In genomic region chr4:129144401-129145367, GRCm38 (mm10) we compare ENCODE assay signal across 9 mouse cellular contexts. TPM values are rescaled to one million over a fixed set of nuclear protein-coding genes. Genes with fewer than 3 reads are reported as not detected.
DNase-seq lines count a peak whose midpoint lies in the region; ATAC-seq lines count a peak whose summit lies in the region.
"Had no signal": no experiment of that assay in that cellular context is flagged by ENCODE, and none has a peak within 500 bp of the region (broad histone marks: within the 10 kb centered on the region; RNA-seq: fewer than 3 reads in every experiment).

No protein-coding gene starts in this region.

- no peak for DNase-seq in heart, postnatal 36 days
- peak; percentile 81 for DNase-seq in forebrain, embryonic 14.5 days (ENCODE audit: low spot score)
- DNase-seq in left cerebral cortex, adult 9 months (ENCODE audit: low spot score in 2 of 2), result peak; percentile 80 to 95
- DNase-seq in right cerebral cortex, postnatal 36 days (ENCODE audit: low spot score in 2 of 2), result peak; percentile 84 to 93
- DNase-seq in thymus, postnatal 14 days, result no peak
- no peak for DNase-seq in yolk sac, embryonic 10.5 days (ENCODE audit: low spot score)

- intact Hi-C loops in heart, postnatal 36 days (cut with DNase I), result no loop called here

- WGBS in heart, embryonic 13.5 days, result 51% methylated on average over 16 of the region's 16 CpGs
- 36% methylated on average over 16 of the region's 16 CpGs for WGBS in forebrain, embryonic 14.5 days
- 51% methylated on average over 16 of the region's 16 CpGs for WGBS in kidney, embryonic 16.5 days

- H3K27ac ChIP-seq in heart, embryonic 13.5 days (replicated peaks), result peak overlapping the region; percentile 60
- peak overlapping the region; percentile 79 for H3K27ac ChIP-seq in forebrain, embryonic 14.5 days (ENCODE audit: low read depth, low read length)
- no peak overlapping the region for H3K27ac ChIP-seq in kidney, embryonic 16.5 days (ENCODE audit: low read length)

- no peak for ATAC-seq in heart, embryonic 13.5 days (ENCODE audit: extremely low read depth, insufficient number of reproducible peaks, low FRiP score, low TSS enrichment)
- peak; percentile 88 for ATAC-seq in forebrain, embryonic 14.5 days
- no peak for ATAC-seq in kidney, embryonic 16.5 days (ENCODE audit: low FRiP score, low TSS enrichment)

- H3K4me1 ChIP-seq in heart, embryonic 13.5 days, result peaks cover 82% of the 10 kb centered on the region
- peaks cover 20% of the 10 kb centered on the region for H3K4me1 ChIP-seq in forebrain, embryonic 14.5 days (ENCODE audit: control insufficient read depth, insufficient read depth, low read length)
- H3K4me1 ChIP-seq in kidney, embryonic 16.5 days (ENCODE audit: insufficient read depth, low read length), result peaks cover 15% of the 10 kb centered on the region

- H3K9ac ChIP-seq in heart, embryonic 13.5 days, result peak overlapping the region; percentile 38; the same call in 1 of the 2 replicates
- H3K9ac ChIP-seq in forebrain, embryonic 14.5 days (ENCODE audit: low read length), result no peak overlapping the region; the same call in 1 of the 2 replicates
- no peak overlapping the region for H3K9ac ChIP-seq in kidney, embryonic 16.5 days (replicated peaks; ENCODE audit: low read length)

- H3K9me3 ChIP-seq in heart, embryonic 13.5 days, result no peaks in the 10 kb centered on the region
- H3K9me3 ChIP-seq in forebrain, embryonic 14.5 days (replicated peaks; ENCODE audit: control insufficient read depth, low read length), result no peaks in the 10 kb centered on the region
- H3K9me3 ChIP-seq in kidney, embryonic 16.5 days (ENCODE audit: low read length), result no peaks in the 10 kb centered on the region

- peaks cover 5% of the 10 kb centered on the region; the same call in 1 of the 2 replicates for H3K27me3 ChIP-seq in heart, embryonic 13.5 days (replicated peaks)
- no peaks in the 10 kb centered on the region for H3K27me3 ChIP-seq in forebrain, embryonic 14.5 days (replicated peaks; ENCODE audit: control insufficient read depth, insufficient read depth, low read length)
- no peaks in the 10 kb centered on the region for H3K27me3 ChIP-seq in kidney, embryonic 16.5 days (ENCODE audit: insufficient read depth, low read length)
- H3K27me3 ChIP-seq: CH12.LX had no signal

- peaks cover 17% of the 10 kb centered on the region for H3K36me3 ChIP-seq in heart, embryonic 13.5 days
- H3K36me3 ChIP-seq in forebrain, embryonic 14.5 days (ENCODE audit: control insufficient read depth, insufficient read depth, low read length), result peaks cover 9% of the 10 kb centered on the region
- peaks cover 12% of the 10 kb centered on the region for H3K36me3 ChIP-seq in kidney, embryonic 16.5 days (ENCODE audit: insufficient read depth, low read length)

- H3K4me3 ChIP-seq in heart, embryonic 13.5 days, result no peak overlapping the region
- no peak overlapping the region for H3K4me3 ChIP-seq in forebrain, embryonic 14.5 days (ENCODE audit: low read depth, low read length)
- no peak overlapping the region for H3K4me3 ChIP-seq in kidney, embryonic 16.5 days (ENCODE audit: low read length)

- no peak overlapping the region for H3K4me2 ChIP-seq in heart, embryonic 13.5 days
- no peak overlapping the region for H3K4me2 ChIP-seq in forebrain, embryonic 14.5 days (ENCODE audit: low read length)
- no peak overlapping the region for H3K4me2 ChIP-seq in kidney, embryonic 16.5 days (replicated peaks; ENCODE audit: low read depth, low read length)

RNA-seq across cellular contexts. Expression of gene Fndc5, which starts 7.9 kb away (rescaled TPM):
- polyA plus RNA-seq in heart, embryonic 13.5 days (2015; fragmentation: Nextera tagmentation; extraction: Ambion mirVana), result 5.6 and 7.1 TPM in 2 replicates
- 100 to 1,000 TPM; 324 to 341 TPM for total RNA-seq in heart, postnatal 36 days (2021)
- 1.3 and 1.7 TPM in 2 replicates for polyA plus RNA-seq in forebrain, embryonic 14.5 days (2014; fragmentation: Nextera tagmentation; extraction: Ambion mirVana)
- polyA plus RNA-seq in kidney, embryonic 16.5 days (2015; fragmentation: Nextera tagmentation; extraction: Ambion mirVana), result 3.0 and 3.4 TPM in 2 replicates

RNA-seq across cellular contexts. Expression of gene Hpca, which starts 22.8 kb away (rescaled TPM):
- polyA plus RNA-seq in heart, embryonic 13.5 days (2015; fragmentation: Nextera tagmentation; extraction: Ambion mirVana), result 0.25 and 0.37 TPM in 2 replicates
- not detected for total RNA-seq in heart, postnatal 36 days (2021)
- polyA plus RNA-seq in forebrain, embryonic 14.5 days (2014; fragmentation: Nextera tagmentation; extraction: Ambion mirVana), result 16.8 and 23.1 TPM in 2 replicates
- 1.6 and 2.2 TPM in 2 replicates for polyA plus RNA-seq in kidney, embryonic 16.5 days (2015; fragmentation: Nextera tagmentation; extraction: Ambion mirVana)

RNA-seq across cellular contexts. Expression of gene Tmem54, which starts 39.3 kb away (rescaled TPM):
- polyA plus RNA-seq in heart, embryonic 13.5 days (2015; fragmentation: Nextera tagmentation; extraction: Ambion mirVana), result 1.0 and 1.1 TPM in 2 replicates
- total RNA-seq in heart, postnatal 36 days (2021), result not detected
- polyA plus RNA-seq in forebrain, embryonic 14.5 days (2014; fragmentation: Nextera tagmentation; extraction: Ambion mirVana), result not detected in 2 replicates
- polyA plus RNA-seq in kidney, embryonic 16.5 days (2015; fragmentation: Nextera tagmentation; extraction: Ambion mirVana), result 11.5 and 14.5 TPM in 2 replicates
- total RNA-seq: CH12.LX had no signal

RNA-seq across cellular contexts. Expression of gene S100pbp, which starts 44.8 kb away (rescaled TPM):
- polyA plus RNA-seq in heart, embryonic 13.5 days (2015; fragmentation: Nextera tagmentation; extraction: Ambion mirVana), result 12.3 and 14.3 TPM in 2 replicates
- 10 to 100 TPM; 11.3 to 15.7 TPM for total RNA-seq in heart, postnatal 36 days (2021)
- 9.7 and 11.8 TPM in 2 replicates for polyA plus RNA-seq in forebrain, embryonic 14.5 days (2014; fragmentation: Nextera tagmentation; extraction: Ambion mirVana)
- polyA plus RNA-seq in kidney, embryonic 16.5 days (2015; fragmentation: Nextera tagmentation; extraction: Ambion mirVana), result 23.2 and 25.6 TPM in 2 replicates

RNA-seq across cellular contexts. Expression of gene Yars, which starts 44.9 kb away (rescaled TPM):
- polyA plus RNA-seq in heart, embryonic 13.5 days (2015; fragmentation: Nextera tagmentation; extraction: Ambion mirVana), result 49.8 and 52.0 TPM in 2 replicates
- total RNA-seq in heart, postnatal 36 days (2021), result 10 to 100 TPM; 26.3 to 31.0 TPM
- 110 and 126 TPM in 2 replicates for polyA plus RNA-seq in forebrain, embryonic 14.5 days (2014; fragmentation: Nextera tagmentation; extraction: Ambion mirVana)
- 85.0 and 89.6 TPM in 2 replicates for polyA plus RNA-seq in kidney, embryonic 16.5 days (2015; fragmentation: Nextera tagmentation; extraction: Ambion mirVana)

Comparison
In these comparisons a context has a peak if more than half of its experiments do, and no peak if none do; other contexts are left out.
1. DNase-seq: peak in forebrain, embryonic 14.5 days (single experiment), left cerebral cortex, adult 9 months (2 of 2) and right cerebral cortex, postnatal 36 days (2 of 2); none in heart, postnatal 36 days (0 of 2), thymus, postnatal 14 days (single experiment) and yolk sac, embryonic 10.5 days (single experiment).